Mouse (Mus musculus) c-Kit-positive CD71-positive TER-119-positive erythroid progenitor cells, embryonic 14.5 days (primary cell): ENCODE data around the gene Myrfl.

Experiments
- DNase-seq: peaks from one replicate; pipeline ENCODE4 v3.0.0-alpha.2; 2013; ENCODE audit warnings: low spot score

Gene Myrfl

DNA sequence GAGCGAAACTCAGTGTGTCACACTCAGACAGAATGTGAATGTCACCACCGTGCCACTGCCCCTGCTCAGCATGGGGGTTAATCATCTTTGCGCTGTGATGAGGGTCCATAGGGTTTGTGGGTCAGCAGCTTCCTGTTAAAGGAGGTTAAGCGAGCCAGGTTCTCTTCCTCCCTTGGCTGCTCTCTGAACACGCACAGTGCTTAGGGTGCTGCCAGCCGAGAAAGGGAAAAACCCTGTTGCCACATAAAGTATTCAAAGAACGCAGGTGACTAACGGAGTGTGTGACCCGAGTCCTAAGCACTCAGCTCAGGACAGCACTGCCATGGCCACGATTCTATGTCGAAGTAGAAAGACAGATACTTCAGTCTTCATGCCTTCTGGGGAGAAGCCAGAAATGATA, 69.4 kb downstream of the Myrfl start:
- DNase-seq, result no peak

DNA sequence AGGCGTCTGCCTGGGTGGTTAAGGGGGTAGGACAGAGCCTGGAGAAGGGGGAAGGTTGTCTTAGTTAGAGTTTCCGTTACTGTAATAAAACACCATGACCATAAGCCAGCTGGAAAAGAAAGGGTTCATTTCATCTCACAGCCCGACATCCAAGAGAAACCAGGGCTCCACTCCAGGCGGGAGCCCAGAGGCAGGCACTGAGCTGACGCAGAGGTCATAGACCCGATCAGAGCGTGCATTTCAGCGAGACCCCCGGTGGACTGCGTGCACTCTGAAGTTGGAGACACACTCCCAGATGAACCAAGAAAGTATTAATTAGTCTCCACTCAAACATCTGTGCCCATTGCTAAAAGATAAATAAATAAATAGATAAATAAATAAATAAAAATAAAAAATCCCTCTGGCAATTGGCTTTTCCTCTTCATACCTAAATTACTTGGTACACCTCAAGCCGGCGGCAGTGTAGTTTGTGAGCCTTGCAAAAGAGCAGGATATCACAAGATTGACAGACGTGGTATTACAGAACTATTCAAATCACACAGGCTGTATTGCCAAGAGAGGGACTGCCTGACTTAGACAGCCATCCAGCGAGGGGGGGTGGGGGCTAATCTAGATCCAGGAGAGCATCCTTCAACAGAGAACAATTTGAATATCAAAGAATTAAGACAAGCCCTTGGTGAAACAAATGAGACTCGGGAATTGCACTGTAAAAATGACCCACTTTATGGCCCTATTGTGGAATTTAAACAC, 81.2 kb downstream of the Myrfl start:
- DNase-seq, result no peak

DNA sequence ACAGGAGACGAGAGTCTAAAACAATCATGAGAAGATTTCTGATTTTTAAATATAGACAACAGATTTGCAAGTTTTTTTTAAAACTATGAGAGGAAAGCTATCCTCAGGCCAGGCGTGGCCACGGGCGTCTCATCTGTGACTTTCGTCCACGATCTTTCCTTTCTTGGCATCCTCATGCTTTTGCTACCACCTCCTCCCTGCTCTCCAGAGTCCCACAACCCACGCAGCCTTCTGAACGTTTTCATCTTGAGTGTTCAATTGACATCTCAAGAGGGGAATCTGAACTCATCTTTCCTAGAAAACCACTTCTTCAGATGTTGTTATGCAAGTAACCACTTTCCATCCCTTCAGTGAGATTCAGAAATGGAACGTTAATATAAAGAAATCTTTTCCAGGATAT, 83.6 kb downstream of the Myrfl start:
- no peak for DNase-seq

DNA sequence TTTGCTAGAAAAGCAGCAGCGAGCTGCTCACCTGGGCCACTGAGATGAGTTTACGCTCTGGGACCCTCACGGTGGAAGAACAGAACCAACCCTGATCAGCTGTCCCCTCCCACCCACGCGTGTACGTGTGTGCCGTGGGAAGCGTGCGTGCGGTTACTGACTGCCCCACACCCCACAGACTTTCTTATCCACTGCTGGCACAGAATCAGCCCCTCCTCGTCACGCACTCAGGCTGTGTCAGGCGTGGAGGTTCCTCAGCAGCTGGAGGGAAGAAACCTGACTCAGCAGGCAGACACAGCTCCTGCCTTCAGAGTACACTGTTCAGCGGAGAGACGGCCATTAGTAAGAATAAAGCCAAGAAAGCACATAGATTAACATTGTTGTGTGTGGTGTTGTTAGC, 86.0 kb downstream of the Myrfl start:
- no peak for DNase-seq

DNA sequence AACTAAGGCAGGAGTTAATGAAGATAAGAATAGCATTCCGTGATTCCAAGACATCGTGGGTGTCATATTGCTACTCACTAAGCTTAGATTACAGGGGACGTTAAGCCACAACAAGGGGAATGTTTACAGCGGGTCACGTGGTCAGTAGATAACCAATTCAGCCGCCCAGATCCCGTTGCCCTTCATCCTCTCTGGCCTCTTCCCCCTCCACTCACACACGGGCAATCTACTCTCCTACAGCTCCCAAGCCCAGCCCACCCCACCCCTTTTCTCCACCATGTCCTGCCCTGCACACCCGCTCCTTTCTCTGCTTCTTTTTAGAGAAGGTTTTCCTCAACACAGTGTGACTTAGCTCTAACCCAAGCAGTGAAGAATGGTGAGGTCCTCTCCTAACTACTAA, 87.3 kb downstream of the Myrfl start:
- DNase-seq, result no peak

DNA sequence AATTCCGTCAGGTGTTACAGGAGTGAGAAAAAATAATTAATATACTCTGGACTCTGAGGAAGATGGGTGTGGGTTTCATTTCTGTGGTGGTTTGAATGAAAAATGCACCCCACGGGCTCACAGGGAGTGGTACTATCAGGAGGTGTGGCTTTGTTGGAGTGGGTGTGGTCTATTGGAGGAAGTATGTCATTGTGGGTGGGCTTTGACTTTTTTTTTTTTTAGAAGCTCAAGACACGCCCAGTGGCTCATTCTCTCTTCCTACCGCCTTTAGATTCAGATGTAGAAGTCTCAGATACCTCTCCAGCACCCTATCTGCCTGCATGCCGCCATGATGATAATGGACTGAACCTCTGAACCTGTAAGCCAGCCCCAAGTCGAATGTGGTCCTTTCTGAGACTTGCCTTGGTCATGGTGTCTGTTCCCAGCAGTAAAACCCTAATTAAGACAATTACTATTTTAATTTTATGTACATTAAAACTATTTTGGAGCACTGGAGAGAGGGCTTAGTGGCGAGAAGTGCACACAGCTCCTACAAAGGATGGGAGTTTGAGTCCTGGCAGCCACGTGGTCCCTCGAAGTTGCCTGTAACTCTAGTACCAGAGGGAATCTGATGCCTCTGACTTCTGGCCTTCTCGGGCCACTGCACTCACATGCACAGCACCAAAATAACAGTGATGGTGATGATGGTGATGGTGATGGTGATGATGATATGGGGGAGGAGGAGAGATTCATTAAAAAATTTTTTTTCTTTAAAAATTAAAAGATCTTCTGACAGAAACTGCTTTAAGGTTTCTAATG, 88.0 kb downstream of the Myrfl start:
- no peak for DNase-seq

DNA sequence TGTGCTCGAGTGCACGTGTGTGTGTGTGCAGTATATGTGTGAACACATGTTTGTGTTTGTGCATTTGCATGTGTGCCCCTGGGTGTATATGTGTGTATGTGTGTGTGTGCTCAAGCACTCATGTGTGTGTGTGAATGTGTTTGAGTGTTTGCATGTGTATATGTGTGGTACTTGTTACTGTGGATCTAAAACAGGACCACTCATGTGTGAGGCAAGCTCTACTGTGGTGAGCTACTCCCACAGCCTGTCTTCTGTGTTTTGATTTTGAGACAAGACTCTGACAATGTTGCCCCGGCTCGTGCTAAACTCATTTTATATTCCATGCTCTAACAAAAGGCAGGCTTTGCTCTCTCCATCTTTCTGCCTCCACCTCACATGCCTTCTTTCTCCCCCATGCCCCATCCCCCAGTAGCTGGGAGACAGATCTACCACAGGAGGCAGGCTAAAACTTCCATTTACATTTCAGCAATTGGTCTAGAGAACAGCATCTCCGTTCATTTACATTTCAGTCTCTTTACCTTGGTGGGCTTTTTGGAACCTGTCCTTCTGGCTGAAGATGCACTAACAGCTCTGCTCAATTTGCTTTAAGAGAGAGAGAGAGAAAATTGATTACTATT, 94.4 kb downstream of the Myrfl start:
- DNase-seq, result no peak

DNA sequence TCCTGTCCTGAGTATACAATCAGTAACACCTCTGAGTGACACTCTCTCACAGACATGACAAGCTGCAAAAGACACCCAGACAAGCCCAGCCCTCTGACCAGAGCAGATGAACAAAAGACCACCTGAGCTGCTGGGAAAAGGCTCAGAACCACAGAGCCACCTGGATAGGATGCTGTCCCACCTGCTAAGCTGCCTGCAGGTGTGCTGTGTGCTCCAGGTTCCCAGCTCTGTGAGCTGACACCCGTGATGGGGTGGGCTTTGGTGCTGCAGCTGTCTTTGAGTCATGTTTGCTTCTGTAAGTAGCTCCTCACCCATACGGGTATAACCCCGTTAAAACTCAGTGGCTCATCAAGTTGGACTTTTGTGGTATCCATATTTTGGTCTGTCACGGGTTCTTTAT, 95.4 kb downstream of the Myrfl start:
- no peak for DNase-seq

DNA sequence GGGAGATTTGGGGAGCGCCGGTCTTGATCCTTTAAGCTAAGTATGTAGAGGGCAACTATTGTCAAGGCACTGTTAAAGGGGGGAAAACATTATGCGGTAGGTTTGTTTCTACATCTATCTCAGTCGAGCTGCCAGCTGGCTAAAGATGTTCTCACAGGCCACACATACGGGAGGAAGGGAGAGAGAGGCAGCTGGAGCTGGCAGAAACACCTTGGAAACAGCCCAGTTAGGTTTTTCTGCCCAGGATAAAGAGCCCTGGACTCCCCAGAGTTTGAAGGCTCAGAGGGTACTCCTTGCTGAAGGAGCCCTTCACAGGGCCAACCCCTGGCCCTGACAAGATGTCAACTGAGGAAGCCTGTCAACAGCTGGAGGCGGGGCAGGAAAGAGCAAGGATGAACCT, 100.7 kb downstream of the Myrfl start:
- DNase-seq, result no peak

DNA sequence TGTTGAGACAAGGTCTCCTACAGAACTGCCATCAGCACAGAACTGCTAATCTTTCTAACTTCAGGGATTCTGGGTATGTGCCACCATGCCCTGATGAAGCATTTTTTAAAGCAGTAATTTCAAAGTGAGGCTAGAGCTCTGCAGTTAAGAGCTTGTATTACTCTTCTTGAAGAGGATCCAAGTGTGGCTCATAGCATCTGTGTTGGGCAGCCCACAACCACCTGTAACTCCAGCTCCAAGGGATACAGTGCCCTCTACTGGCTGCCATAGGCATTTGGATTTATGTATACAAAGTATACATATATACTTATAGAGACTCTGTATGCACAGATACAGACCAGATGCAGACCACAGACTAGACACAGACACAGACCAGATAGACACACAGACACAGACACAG, 107.6 kb downstream of the Myrfl start:
- peak; percentile 1 for DNase-seq

DNA sequence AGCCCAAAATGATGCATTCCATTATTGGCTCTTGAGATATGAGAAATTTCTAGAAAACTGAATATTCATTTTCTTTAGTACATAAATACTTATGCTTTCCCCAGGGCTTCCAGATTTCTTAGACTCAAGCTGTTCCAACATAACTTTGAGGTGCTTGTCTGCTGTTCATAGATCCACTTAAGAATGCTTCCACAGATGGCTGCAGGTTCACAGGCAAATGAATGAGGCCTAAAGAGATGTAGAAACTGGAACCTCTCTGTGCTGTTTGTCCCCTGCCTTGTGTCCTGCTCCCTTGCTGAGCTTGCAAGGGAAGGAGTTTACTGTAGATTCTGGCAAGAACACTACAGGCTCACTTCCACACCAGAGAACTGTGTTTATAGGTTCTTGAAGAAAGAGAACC, 108.3 kb downstream of the Myrfl start:
- no peak for DNase-seq

DNA sequence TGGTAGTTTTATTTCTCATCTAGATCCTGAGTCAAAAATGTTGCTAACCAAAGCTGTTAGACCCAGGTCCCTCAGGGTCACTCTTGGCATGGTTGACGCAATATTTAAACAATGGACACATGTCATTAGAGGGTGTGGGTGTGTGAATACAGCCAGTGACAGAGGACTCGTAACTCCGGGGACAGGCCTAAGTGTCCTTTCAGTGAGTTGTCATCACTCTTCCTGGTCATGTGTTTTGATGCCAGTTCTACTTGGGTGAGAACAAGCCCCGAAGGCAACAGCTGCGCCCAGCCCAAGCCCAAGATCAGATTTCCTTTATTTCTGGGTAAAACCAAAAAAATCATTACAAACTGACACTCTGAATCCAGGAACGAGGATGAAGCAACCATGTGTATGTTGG, 112.6 kb downstream of the Myrfl start:
- no peak for DNase-seq

DNA sequence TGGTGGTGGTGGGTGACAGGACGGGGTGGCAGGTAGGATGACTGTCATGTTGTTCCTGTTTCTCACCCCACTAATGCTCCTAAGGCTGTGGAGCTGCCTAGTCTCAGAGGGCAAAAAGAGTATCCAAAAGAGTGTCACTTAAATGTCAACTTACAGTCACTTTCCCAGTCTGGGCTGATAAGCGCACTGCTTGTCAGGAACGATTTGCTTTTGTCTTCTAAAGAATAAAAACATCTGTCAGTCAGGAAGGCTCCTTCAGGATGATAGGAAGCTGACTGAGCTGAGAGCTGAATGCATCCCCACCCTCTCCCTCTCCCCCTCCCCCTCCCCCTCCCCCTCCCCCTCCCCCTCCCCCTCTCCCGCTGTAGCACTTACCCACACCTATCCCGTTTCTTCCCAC, 113.7 kb downstream of the Myrfl start:
- DNase-seq, result no peak

DNA sequence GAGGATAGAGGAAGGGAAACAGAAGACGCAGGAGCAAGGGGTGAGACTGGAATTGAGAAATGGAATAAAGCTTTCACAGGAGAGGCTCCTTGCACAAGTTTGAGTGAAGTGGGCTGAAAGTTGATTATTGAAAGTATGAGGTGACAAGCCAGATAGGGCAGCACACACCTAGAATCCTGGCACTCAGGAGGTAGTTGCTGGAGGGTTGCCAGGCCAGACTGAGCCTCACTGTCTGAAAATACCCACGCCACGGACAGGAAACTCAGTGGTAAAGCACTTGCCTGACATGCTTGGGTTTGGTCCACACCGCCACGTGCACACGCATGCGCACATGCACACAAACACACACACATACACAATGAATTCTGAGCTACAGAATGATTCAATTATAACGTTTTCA, 118.8 kb downstream of the Myrfl start:
- DNase-seq, result no peak

DNA sequence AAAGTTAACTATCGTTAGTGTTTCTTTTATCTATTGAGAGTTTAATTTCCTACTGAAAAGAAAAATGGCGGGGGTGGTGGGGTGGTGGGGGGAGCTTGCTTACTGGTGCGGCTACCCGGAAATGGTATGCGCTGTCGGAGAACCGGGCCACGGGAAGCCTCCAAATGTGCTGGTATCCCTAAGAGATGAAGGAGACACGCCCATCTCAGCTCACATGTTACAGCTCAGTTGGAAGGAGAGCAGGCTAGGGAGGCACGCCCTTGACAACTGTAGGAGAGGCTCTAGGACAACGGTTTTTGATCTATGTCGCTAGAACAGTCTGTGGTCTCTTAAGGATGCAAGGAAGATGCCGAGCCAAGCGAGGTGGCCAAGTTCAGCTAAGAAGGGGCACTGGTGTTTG, 119.9 kb downstream of the Myrfl start:
- DNase-seq, result no peak

DNA sequence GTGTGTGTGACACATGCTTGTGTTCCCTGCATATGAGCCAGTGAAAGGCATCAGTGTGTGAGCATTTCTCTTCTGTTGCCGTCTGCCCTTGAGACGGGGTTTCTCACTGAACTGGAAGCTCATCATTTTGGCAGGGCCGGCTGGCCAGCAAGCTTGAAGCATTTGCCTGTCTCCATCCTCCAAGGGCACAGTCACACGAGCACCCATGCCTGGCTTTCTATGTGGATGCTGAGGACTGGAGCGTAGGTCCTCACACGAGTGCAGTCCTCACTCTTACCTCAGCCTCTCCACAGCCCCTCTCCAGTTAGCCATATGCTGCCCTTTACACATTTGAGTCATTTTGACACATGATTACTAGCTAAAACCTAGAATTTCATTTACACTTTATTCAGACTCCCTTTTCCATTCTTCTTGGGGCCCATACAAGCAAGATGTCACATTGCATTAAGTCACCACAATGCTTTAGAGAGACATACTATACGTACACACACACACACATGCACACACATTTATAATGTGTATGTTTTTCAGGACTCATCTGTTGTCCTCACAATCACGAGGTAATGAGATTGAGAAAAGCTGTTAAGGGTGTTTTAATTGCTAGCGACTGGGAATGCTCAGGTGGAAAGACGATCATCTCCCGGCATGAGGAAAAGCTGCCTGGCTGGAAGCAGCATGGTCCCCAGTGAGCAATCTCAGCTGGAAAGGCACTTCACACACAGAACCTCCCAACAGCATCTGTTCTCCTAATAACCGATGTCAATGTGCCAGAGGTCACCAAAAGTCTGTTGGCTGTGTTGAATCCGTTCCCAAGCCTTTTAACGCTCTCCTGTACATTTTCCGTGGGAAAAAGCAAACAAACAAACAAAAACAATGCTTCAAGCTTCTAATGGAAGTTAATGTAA, 122.6 kb downstream of the Myrfl start:
- no peak for DNase-seq

DNA sequence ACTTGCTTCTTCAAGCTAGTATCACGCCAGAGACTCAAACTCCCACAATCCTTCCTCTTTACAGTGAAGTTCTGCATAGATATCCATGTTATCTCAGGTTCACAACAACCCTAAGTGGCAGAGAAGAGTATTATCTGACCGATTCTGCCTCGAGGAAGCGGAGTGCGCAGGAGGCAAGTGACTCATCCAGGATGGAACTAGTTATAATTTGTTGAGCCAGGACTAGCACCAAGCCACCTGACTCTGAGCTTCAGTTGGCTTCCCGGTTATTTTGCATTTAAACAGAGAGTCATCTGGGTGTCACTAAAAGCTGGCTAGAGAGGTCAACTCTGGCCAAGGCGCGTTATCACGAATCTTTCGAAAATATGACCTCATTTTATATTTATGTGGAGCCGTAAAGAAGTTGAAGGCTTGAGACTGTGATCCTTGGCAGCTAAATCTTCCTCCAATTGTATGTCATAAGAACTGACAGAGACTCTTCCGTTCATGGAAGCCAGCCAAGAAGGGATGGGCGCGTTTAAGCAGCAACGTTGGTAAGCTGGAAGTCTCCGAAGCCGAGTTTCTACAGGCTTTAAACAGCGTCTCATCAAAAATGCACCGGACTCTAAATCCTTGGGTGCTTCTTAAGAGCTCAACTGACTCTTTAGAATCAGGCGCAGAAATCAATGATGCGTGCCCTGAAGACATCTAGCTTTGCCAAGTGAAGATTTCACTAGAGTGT, 125.3 kb downstream of the Myrfl start:
- no peak for DNase-seq

DNA sequence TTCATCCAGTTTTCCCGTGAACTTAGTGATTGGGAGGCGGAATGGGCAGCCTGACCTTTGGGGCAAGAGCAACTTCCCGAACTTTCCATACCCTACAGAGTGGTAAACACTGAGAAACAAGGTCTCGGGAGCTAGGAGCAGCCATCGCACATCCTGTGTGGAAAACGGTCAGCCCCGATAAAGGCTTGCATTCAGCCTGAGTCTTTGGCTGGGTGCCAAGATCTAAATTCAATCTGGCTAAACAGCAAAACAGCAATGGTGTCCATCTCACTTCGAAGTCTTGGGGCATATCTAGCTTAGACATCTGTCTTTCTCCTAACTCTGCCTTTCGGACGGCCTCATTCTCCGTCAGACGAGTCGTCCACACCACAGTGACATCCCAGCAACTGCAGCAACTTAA, 128.1 kb downstream of the Myrfl start:
- DNase-seq, result no peak

DNA sequence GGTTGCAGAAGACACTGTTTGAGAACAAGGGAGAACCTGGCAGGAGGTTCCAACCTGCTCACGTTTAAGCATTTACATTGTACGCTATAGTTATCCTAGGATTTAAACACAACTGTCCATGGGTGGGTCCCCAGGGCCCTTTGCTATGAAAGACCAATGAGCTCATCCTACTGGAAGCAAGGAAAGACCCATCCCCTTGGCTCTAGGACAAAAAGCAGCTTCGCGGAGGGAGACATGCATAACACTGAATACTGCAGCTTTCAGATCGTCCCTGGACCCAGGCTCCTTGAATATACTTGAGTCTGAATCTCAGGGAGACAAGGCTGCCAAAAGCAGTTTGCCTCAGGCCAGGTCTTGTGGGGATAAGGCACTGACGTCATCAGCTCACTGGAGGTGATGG, 130.2 kb downstream of the Myrfl start:
- no peak for DNase-seq

DNA sequence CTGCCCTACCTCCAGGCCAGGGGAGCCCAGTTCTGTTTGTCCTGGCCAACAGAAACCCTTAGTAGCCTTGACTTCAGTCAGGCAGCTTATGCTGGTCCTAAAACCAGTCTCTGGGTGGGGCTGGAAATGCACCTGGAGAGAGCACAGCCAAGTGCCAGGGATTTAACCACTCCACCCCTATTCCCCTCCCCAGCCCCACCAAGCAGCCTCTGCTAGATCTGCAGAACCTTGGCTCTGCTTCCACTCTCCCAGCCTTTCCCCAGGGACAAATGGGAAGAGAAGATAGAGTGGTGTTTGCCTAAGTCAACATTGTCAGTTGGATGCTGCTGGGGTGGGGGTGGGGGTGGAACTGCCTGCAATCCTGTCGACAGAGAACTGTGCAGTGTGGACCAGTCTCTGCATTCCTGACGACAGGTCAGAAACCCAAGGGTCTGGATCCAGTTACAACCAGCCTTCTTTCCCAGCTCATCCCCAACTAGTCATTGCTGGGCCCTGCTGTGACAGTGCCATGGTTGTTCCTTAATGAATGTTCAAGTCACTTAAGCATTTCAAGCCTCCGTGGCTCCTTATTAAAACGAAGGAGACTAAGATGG, 135.1 kb downstream of the Myrfl start:
- no peak for DNase-seq

DNA sequence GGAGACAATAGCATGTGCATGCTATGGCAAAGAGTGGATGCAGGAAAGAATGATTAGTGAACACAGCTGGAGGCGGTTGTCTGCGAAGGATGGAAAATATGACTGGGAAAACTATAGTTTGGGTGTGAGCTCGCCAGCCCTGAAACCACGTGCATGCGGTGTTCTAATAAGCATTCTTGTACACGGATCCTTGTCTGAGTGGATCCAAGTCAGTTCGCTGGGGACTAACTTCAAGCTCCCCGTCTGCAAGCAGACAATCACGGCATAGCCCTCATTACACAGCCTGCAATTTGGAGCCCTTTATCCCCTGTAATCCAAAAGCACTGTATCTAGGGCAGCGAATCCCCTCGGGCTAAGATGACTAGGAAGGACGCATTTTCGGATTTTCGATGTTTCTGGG, 136.2 kb downstream of the Myrfl start:
- no peak for DNase-seq
